Mouse (Mus musculus): ENCODE results near the gene Ifi205. TPM values are rescaled to one million over a fixed set of nuclear protein-coding genes. Genes with fewer than 3 reads are reported as not detected.

Ifi205 gene
- 0.04 and 1.9 TPM in 2 replicates for polyA plus RNA-seq (2012; rRNA removed)

DNA sequence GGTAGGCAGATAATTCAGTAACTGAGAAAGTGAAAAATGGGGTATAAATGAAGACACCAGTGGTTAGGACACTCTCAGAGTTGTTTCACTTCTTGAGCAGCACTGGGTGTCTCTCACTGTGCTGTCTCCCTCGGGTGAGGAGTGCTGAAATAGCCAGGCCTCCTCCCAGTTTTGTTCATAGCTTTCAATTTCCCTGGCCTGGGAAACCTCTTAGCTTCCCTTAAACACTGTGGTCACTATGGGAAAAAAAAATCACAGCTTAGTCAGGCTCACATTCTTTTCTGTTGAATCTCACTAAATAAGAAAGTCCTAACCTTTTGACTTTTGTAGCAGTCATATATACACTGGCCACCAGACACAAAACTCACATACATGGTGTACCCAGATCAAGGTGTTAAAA lies at the start of gene Ifi205:
Ifi205 (minus strand) TSS at position 113 of the 400 bp plus-strand sequence.

DNA sequence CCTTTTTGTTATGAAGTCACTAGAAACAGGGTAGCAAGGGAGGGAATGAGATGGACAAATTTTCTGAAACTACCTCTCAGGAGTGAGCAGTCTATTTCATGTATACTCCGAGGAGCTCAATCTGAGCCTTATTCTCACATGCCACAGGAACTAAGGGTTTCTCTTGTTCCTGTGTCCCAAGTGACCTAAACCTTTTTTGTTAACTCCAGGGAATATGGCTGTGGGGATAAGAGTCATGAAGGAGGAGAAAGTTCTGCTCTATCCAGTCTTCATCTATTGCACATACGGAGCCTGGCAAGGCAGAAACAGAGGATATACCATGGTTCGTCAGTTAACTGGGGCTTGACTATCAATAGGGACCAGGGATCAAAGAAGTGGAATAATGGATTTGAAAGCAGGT lies 34.7 kb upstream of the Ifi205 start, which contains the start of gene Olfr430:
Olfr430 (plus strand) TSS at position 301 of the 400 bp plus-strand sequence.

GRCm38 (mm10) chr1:174048893-174049292 lies 17.3 kb upstream of the Ifi205 start, which contains the start of gene Olfr432:
TSS of gene Olfr432 (plus strand) at chr1:174049205.

GRCm38 (mm10) chr1:174040523-174041177 lies 9.0 kb upstream of the Ifi205 start, which contains the start of gene Olfr433:
TSS of gene Olfr433 (plus strand) at chr1:174040705.

GRCm38 (mm10) chr1:173982694-173983305 lies 48.8 kb downstream of the Ifi205 start, which contains the start of gene Ifi202b:
TSS of gene Ifi202b (minus strand) at chr1:173982744.

Other genes with a start within 250 kb of the Ifi205 start
- gene Ifi211, start 118.8 kb downstream of the Ifi205 start, polyA plus RNA-seq (2012; rRNA removed), result 0.36 and 0.41 TPM in 2 replicates
- gene Mndal, start 89.3 kb downstream of the Ifi205 start, polyA plus RNA-seq (2012; rRNA removed), result 2.8 and 4.0 TPM in 2 replicates
- gene Ifi203, start 89.1 kb downstream of the Ifi205 start, polyA plus RNA-seq (2012; rRNA removed), result 1.2 and 2.2 TPM in 2 replicates
- gene Ifi202b, start 49.1 kb downstream of the Ifi205 start, polyA plus RNA-seq (2012; rRNA removed), result not detected in 2 replicates
- not detected in 2 replicates for gene Olfr433, start 8.9 kb upstream of the Ifi205 start, polyA plus RNA-seq (2012; rRNA removed)
- gene Olfr432, start 17.4 kb upstream of the Ifi205 start, polyA plus RNA-seq (2012; rRNA removed), result not detected in 2 replicates
- gene Olfr430, start 34.8 kb upstream of the Ifi205 start, polyA plus RNA-seq (2012; rRNA removed), result not detected in 2 replicates
- not detected in 2 replicates for gene Olfr429, start 52.5 kb upstream of the Ifi205 start, polyA plus RNA-seq (2012; rRNA removed)
- not detected in 2 replicates for gene Olfr427, start 65.1 kb upstream of the Ifi205 start, polyA plus RNA-seq (2012; rRNA removed)
- not detected in 2 replicates for gene Olfr231, start 89.4 kb upstream of the Ifi205 start, polyA plus RNA-seq (2012; rRNA removed)
- gene Olfr424, start 99.7 kb upstream of the Ifi205 start, polyA plus RNA-seq (2012; rRNA removed), result not detected in 2 replicates
- gene Olfr420, start 123.8 kb upstream of the Ifi205 start, polyA plus RNA-seq (2012; rRNA removed), result not detected in 2 replicates
- 0.01 and 0.03 TPM in 2 replicates for gene Spta1, start 141.0 kb upstream of the Ifi205 start, polyA plus RNA-seq (2012; rRNA removed)
- not detected in 2 replicates for gene Olfr419, start 220.3 kb upstream of the Ifi205 start, polyA plus RNA-seq (2012; rRNA removed)